Mouse (Mus musculus): ENCODE measurements around the gene Nedd9. TPM values are rescaled to one million over a fixed set of nuclear protein-coding genes. Genes with fewer than 3 reads are reported as not detected.

Nedd9 gene
- total and polyA plus RNA-seq, 2 experiments from 2014 or later = 10.1 to 28.2 TPM

DNA sequence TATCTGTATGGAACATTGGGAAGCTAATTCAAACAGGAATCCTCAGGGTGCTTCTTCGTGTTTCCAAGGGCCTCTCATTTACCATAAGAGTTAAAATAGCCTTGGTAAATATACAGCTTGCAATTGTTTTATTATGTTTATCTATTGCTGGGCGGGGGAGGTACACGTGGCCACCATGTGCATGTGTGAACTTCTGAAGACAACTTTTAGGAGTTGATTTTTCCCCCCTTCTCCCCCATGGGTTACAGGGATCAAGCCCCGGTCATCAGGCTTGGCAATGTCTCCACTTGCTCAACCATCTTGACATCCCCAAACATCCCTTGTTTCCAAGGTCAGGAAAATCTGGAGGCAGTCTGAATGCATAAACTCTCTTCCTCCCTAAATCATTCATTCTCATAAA, 25.1 kb upstream of the Nedd9 start:
- H3K4me1 ChIP-seq (ENCODE audit: control insufficient read depth, insufficient read depth) = peaks cover 16% of the 10 kb centered on the region
- DNase-seq (ENCODE audit: low spot score) = no peak
- no peak for ATAC-seq (ENCODE audit: insufficient read depth, low read depth)
- no peak overlapping the region for H3K4me3 ChIP-seq (ENCODE audit: low read depth, low read length)
- 84% methylated on average over 4 of the region's 4 CpGs for WGBS
- H3K9ac ChIP-seq (replicated peaks; ENCODE audit: low read depth, low read length) = no peak overlapping the region
- no peaks in the 10 kb centered on the region for H3K9me3 ChIP-seq (replicated peaks; ENCODE audit: control insufficient read depth, low read length)
- no peak overlapping the region for H3K27ac ChIP-seq (ENCODE audit: low read depth)
- no peak overlapping the region for H3K4me2 ChIP-seq (ENCODE audit: low read depth, low read length)
- no peaks in the 10 kb centered on the region for H3K27me3 ChIP-seq (ENCODE audit: control insufficient read depth, insufficient read depth, low read length)
- TF ChIP-seq CTCF (IDR thresholded peaks at IDR 0.05; ENCODE audit: low read depth) (no peak), EP300 (IDR thresholded peaks at IDR 0.05; ENCODE audit: low read depth) (no peak)
- H3K36me3 ChIP-seq (replicated peaks; ENCODE audit: control insufficient read depth, insufficient read depth, low read length) = no peaks in the 10 kb centered on the region

DNA sequence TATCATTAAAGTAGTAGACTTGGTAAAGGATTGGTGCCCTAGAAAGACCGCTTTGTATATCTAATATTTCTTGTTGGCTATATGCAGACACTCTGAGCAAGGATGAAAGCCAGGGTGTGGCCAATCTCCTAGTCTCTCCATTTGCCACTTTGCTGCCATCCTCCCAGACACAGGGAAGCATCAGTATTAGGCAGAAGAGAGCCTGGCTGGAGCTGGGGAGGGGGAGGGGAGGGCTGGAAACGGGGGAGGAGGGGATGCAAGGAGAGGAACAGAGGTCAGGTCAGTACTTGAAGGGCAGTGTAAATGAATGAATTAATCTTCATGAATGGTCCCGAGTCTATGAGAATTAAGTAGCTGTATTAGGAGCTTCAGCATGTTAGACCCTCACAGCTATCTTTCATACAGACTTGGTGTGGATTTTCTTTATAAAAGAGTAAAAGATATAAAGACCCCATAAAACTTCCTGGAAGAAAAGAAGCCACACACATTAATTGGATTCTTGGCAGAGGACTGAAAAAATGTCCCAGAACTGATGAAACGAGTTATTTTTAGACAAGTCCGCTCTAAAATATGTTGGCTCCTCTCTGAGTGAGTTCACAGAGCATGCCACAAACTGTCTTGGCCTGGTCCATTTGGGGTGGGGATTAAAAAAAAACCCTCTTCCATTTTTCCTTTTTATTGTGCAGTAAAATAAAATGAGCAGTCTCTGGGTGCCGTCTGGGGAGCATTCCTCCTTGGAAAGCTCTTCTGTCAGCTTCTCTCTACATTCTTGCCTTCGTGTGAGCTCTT, 23.7 kb upstream of the Nedd9 start:
- 22% methylated on average over 7 of the region's 7 CpGs for WGBS
- TF ChIP-seq CTCF (IDR thresholded peaks at IDR 0.05; ENCODE audit: low read depth) (no peak), EP300 (IDR thresholded peaks at IDR 0.05; ENCODE audit: low read depth) (0 out of 2 replicates have a peak, but pooled peaks have one; percentile 37)
- peak; percentile 92 for DNase-seq (ENCODE audit: low spot score)
- Histone ChIP-seq H3K9ac (replicated peaks; ENCODE audit: low read depth, low read length) (no peak overlapping the region), H3K9me3 (replicated peaks; ENCODE audit: control insufficient read depth, low read length) (no peaks in the 10 kb centered on the region), H3K4me3 (ENCODE audit: low read depth, low read length) (no peak overlapping the region), H3K4me2 (ENCODE audit: low read depth, low read length) (peak overlapping the region; percentile 21; the same call in 1 of the 2 replicates), H3K4me1 (ENCODE audit: control insufficient read depth, insufficient read depth) (peaks cover 16% of the 10 kb centered on the region), H3K27ac (ENCODE audit: low read depth) (peak overlapping the region; percentile 86), H3K27me3 (ENCODE audit: control insufficient read depth, insufficient read depth, low read length) (no peaks in the 10 kb centered on the region), H3K36me3 (replicated peaks; ENCODE audit: control insufficient read depth, insufficient read depth, low read length) (no peaks in the 10 kb centered on the region)
- ATAC-seq (ENCODE audit: insufficient read depth, low read depth) = peak; percentile 84

DNA sequence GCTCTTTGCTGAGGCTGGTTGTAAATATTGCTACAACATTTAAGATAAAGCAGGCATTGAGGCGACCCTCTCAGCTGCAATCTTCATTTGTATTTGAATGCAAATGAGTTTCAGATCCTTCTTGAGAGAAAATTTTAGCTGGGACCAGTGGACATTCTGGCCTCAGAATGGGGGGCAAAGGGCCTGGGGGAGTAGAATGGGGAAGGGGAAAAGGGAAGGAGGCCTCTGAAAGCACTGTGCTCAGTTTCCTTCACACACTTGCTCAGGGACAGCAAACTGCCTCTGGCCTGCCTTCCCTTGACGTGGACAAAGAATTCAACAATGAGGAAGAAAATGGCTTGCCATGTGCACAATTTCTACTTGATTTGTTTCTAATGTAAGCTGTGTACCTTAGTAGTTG, 18.4 kb upstream of the Nedd9 start:
- no peak overlapping the region for H3K9ac ChIP-seq (replicated peaks; ENCODE audit: low read depth, low read length)
- no peak for ATAC-seq (ENCODE audit: insufficient read depth, low read depth)
- no peak for DNase-seq (ENCODE audit: low spot score)
- TF ChIP-seq CTCF (IDR thresholded peaks at IDR 0.05; ENCODE audit: low read depth) = no peak
- no peak for TF ChIP-seq EP300 (IDR thresholded peaks at IDR 0.05; ENCODE audit: low read depth)
- 79% methylated on average over 2 of the region's 2 CpGs for WGBS
- H3K9me3 ChIP-seq (replicated peaks; ENCODE audit: control insufficient read depth, low read length) = no peaks in the 10 kb centered on the region
- 0 out of 2 replicates have a peak, but pooled peaks cover 5% of the 10 kb centered on the region for H3K4me1 ChIP-seq (ENCODE audit: control insufficient read depth, insufficient read depth)
- no peak overlapping the region for H3K4me2 ChIP-seq (ENCODE audit: low read depth, low read length)
- H3K36me3 ChIP-seq (replicated peaks; ENCODE audit: control insufficient read depth, insufficient read depth, low read length) = no peaks in the 10 kb centered on the region
- H3K27me3 ChIP-seq (ENCODE audit: control insufficient read depth, insufficient read depth, low read length) = no peaks in the 10 kb centered on the region
- H3K27ac ChIP-seq (ENCODE audit: low read depth) = no peak overlapping the region
- H3K4me3 ChIP-seq (ENCODE audit: low read depth, low read length) = no peak overlapping the region

DNA sequence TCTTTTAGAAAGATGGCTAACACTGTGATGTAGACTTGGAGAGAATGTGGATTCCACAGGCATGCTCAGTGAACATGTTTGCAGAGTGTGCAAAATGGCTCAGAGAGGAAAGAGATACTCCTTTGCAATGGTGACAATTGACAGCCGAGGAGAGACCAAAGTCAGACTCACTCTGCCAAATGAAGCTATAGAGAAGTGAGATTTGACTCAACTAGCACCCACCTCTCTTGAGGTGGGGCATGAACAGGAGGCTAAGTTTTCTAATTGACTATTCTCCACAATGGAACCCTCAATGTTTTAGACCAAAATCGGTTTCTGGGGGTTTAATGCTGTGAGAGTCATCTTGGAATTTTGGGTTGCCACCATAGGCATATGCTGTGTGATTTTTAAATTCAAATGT, 17.8 kb upstream of the Nedd9 start:
- TF ChIP-seq EP300 (IDR thresholded peaks at IDR 0.05; ENCODE audit: low read depth) (no peak), CTCF (IDR thresholded peaks at IDR 0.05; ENCODE audit: low read depth) (no peak)
- no peak overlapping the region for H3K27ac ChIP-seq (ENCODE audit: low read depth)
- H3K9ac ChIP-seq (replicated peaks; ENCODE audit: low read depth, low read length) = no peak overlapping the region
- ATAC-seq (ENCODE audit: insufficient read depth, low read depth) (no peak), DNase-seq (ENCODE audit: low spot score) (no peak)
- no peaks in the 10 kb centered on the region for H3K4me1 ChIP-seq (ENCODE audit: control insufficient read depth, insufficient read depth)
- no peak overlapping the region for H3K4me2 ChIP-seq (ENCODE audit: low read depth, low read length)
- H3K27me3 ChIP-seq (ENCODE audit: control insufficient read depth, insufficient read depth, low read length) = no peaks in the 10 kb centered on the region
- no peaks in the 10 kb centered on the region for H3K36me3 ChIP-seq (replicated peaks; ENCODE audit: control insufficient read depth, insufficient read depth, low read length)
- no peaks in the 10 kb centered on the region for H3K9me3 ChIP-seq (replicated peaks; ENCODE audit: control insufficient read depth, low read length)
- WGBS = 74% methylated on average over 2 of the region's 2 CpGs
- no peak overlapping the region for H3K4me3 ChIP-seq (ENCODE audit: low read depth, low read length)

DNA sequence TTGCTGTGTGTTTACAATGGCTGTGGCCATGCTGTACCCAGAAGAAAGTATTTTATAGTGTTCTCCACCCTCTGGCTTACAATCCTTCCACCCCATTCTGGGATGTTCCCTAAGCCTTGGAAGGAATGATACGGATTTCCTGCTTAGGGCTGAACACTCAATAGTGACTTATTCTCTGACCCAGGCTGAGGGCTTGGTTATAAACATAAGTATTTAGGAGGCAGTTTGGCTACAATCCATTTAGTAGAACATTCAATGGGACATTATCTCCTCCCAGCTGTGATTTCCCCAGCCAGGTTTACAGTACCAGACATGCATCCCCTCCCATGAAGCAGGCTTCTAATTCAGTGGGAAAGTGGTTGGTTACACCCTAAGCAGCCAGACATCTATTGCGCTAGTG, 17.3 kb upstream of the Nedd9 start:
- H3K9me3 ChIP-seq (replicated peaks; ENCODE audit: control insufficient read depth, low read length) = no peaks in the 10 kb centered on the region
- no peak overlapping the region for H3K27ac ChIP-seq (ENCODE audit: low read depth)
- H3K4me3 ChIP-seq (ENCODE audit: low read depth, low read length) = no peak overlapping the region
- H3K4me2 ChIP-seq (ENCODE audit: low read depth, low read length) = no peak overlapping the region
- ATAC-seq (ENCODE audit: insufficient read depth, low read depth) (no peak), DNase-seq (ENCODE audit: low spot score) (no peak)
- H3K27me3 ChIP-seq (ENCODE audit: control insufficient read depth, insufficient read depth, low read length) = no peaks in the 10 kb centered on the region
- H3K9ac ChIP-seq (replicated peaks; ENCODE audit: low read depth, low read length) = no peak overlapping the region
- no peaks in the 10 kb centered on the region for H3K4me1 ChIP-seq (ENCODE audit: control insufficient read depth, insufficient read depth)
- WGBS = 77% methylated on average over 2 of the region's 2 CpGs
- no peaks in the 10 kb centered on the region for H3K36me3 ChIP-seq (replicated peaks; ENCODE audit: control insufficient read depth, insufficient read depth, low read length)
- no peak for TF ChIP-seq EP300 (IDR thresholded peaks at IDR 0.05; ENCODE audit: low read depth)
- no peak for TF ChIP-seq CTCF (IDR thresholded peaks at IDR 0.05; ENCODE audit: low read depth)

DNA sequence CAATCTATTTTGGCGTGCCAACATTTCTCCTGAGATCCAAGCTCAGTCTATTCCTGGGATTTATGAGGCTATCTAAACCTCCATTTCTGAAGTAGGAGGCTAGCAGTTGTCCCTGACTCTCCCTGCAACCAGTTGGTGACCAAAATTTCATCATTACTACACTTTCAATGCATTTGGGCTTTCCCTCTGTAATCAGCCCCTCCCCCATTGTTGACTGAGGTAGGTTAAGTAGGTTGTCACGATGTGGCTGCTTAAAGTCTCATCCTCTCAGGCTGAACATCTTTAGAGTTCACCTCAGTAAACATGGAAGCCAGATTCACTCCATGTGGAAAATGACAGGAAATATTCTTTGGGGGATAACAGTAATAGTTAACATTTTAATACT, 15.7 kb upstream of the Nedd9 start:
- Histone ChIP-seq H3K27ac (ENCODE audit: low read depth) (no peak overlapping the region), H3K4me3 (ENCODE audit: low read depth, low read length) (no peak overlapping the region), H3K27me3 (ENCODE audit: control insufficient read depth, insufficient read depth, low read length) (no peaks in the 10 kb centered on the region), H3K4me1 (ENCODE audit: control insufficient read depth, insufficient read depth) (no peaks in the 10 kb centered on the region), H3K36me3 (replicated peaks; ENCODE audit: control insufficient read depth, insufficient read depth, low read length) (no peaks in the 10 kb centered on the region), H3K9ac (replicated peaks; ENCODE audit: low read depth, low read length) (no peak overlapping the region), H3K9me3 (replicated peaks; ENCODE audit: control insufficient read depth, low read length) (no peaks in the 10 kb centered on the region), H3K4me2 (ENCODE audit: low read depth, low read length) (no peak overlapping the region)
- no peak for DNase-seq (ENCODE audit: low spot score)
- TF ChIP-seq CTCF (IDR thresholded peaks at IDR 0.05; ENCODE audit: low read depth) (no peak), EP300 (IDR thresholded peaks at IDR 0.05; ENCODE audit: low read depth) (no peak)
- 65% methylated on average over 2 of the region's 2 CpGs for WGBS
- no peak for ATAC-seq (ENCODE audit: insufficient read depth, low read depth)

All from heart, postnatal 0 days (tissue).